Mouse (Mus musculus): ENCODE measurements around the gene Zfpl1.

Zfpl1 gene

GRCm38 (mm10) chr19:6101186-6101585 is 16.4 kb upstream of the Zfpl1 start:
- DNase-seq (ENCODE audit: low spot score in 2 of 2) = no peak

GRCm38 (mm10) chr19:6097847-6098246 is 13.1 kb upstream of the Zfpl1 start:
- DNase-seq (ENCODE audit: low spot score in 2 of 2) = no peak

- DNase-seq (ENCODE audit: low spot score in 2 of 2) = no peak
Observed at GRCm38 (mm10) chr19:6094119-6094518, 9.4 kb upstream of the Zfpl1 start, which contains the start of gene AC131692.1. AC131692.1 (plus strand) TSS chr19:6094419.

GRCm38 (mm10) chr19:6088841-6089240 is 4.1 kb upstream of the Zfpl1 start:
- DNase-seq (ENCODE audit: low spot score in 2 of 2) = no peak

GRCm38 (mm10) chr19:6085417-6085879 is 692 bp upstream of the Zfpl1 start:
- DNase-seq (ENCODE audit: low spot score in 2 of 2) = peak; percentile 66 to 80

GRCm38 (mm10) chr19:6082156-6082555 is 2.6 kb downstream of the Zfpl1 start, which contains the start of gene Gm28374:
Gm28374 (minus strand) TSS chr19:6082256.
- DNase-seq (ENCODE audit: low spot score in 2 of 2) = no peak

GRCm38 (mm10) chr19:6079983-6080480 is 4.7 kb downstream of the Zfpl1 start, which contains the start of gene Tmem262:
Tmem262 (plus strand) TSS chr19:6080033.
- DNase-seq (ENCODE audit: low spot score in 2 of 2) = no peak

GRCm38 (mm10) chr19:6076564-6077393 is 8.0 kb downstream of the Zfpl1 start, which contains the start of gene Vps51:
Vps51 (minus strand) TSS chr19:6077231.
- peak; percentile 83 for DNase-seq (ENCODE audit: low spot score in 2 of 2)

- no peak for DNase-seq (ENCODE audit: low spot score in 2 of 2)
Observed at GRCm38 (mm10) chr19:6073889-6074288, 10.9 kb downstream of the Zfpl1 start.

GRCm38 (mm10) chr19:6071261-6071660 is 13.5 kb downstream of the Zfpl1 start:
- DNase-seq (ENCODE audit: low spot score in 2 of 2) = no peak

GRCm38 (mm10) chr19:6070571-6071250 is 14.0 kb downstream of the Zfpl1 start:
- DNase-seq (ENCODE audit: low spot score in 2 of 2) = no peak

GRCm38 (mm10) chr19:6069851-6070250 is 14.9 kb downstream of the Zfpl1 start:
- no peak for DNase-seq (ENCODE audit: low spot score in 2 of 2)

- no peak for DNase-seq (ENCODE audit: low spot score in 2 of 2)
Observed at GRCm38 (mm10) chr19:6068951-6069350, 15.8 kb downstream of the Zfpl1 start.

GRCm38 (mm10) chr19:6067724-6068415 is 16.9 kb downstream of the Zfpl1 start, which contains the start of gene Tm7sf2:
Tm7sf2 (minus strand) TSS chr19:6068373.
- DNase-seq (ENCODE audit: low spot score in 2 of 2) = peak; percentile 91 to 93

- DNase-seq (ENCODE audit: low spot score in 2 of 2) = peak; percentile 77 to 84
Observed at GRCm38 (mm10) chr19:6067011-6067723, 17.6 kb downstream of the Zfpl1 start.

- DNase-seq (ENCODE audit: low spot score in 2 of 2) = no peak
Observed at GRCm38 (mm10) chr19:6066571-6066970, 18.2 kb downstream of the Zfpl1 start.

- DNase-seq (ENCODE audit: low spot score in 2 of 2) = no peak
Observed at GRCm38 (mm10) chr19:6063081-6063480, 21.7 kb downstream of the Zfpl1 start.

- DNase-seq (ENCODE audit: low spot score in 2 of 2) = no peak
Observed at GRCm38 (mm10) chr19:6062418-6062817, 22.3 kb downstream of the Zfpl1 start.

- DNase-seq (ENCODE audit: low spot score in 2 of 2) = peak; percentile 79
Observed at GRCm38 (mm10) chr19:6061641-6062302, 23.0 kb downstream of the Zfpl1 start.

GRCm38 (mm10) chr19:6061021-6061533 is 23.7 kb downstream of the Zfpl1 start, which contains the start of gene Znhit2:
Znhit2 (plus strand) TSS chr19:6061192.
- DNase-seq (ENCODE audit: low spot score in 2 of 2) = peak; percentile 94 to 96

Measured in spleen, postnatal 36 days (tissue).